7 mouse cellular contexts compared by ENCODE assay signal in genomic region chr4:32248990-32249393, GRCm38 (mm10). TPM values are rescaled to one million over a fixed set of nuclear protein-coding genes. Genes with fewer than 3 reads are reported as not detected.
A peak's percentile ranks its signal among the peaks of the same experiment; 100 is the strongest.
DNase-seq lines count a peak whose midpoint lies in the region.

No protein-coding gene starts in this region.

- no peak overlapping the region for H3K4me3 ChIP-seq in embryonic facial prominence, embryonic 10.5 days

- H3K27me3 ChIP-seq in embryonic facial prominence, embryonic 10.5 days (replicated peaks; ENCODE audit: low read depth, poor library complexity, severe bottlenecking): no peaks in the 10 kb centered on the region

- H3K27ac ChIP-seq in embryonic facial prominence, embryonic 10.5 days (replicated peaks): peak overlapping the region; percentile 4; the same call in 1 of the 2 replicates

- WGBS in embryonic facial prominence, embryonic 10.5 days: 68% methylated on average over 9 of the region's 9 CpGs

- no peaks in the 10 kb centered on the region for H3K9me3 ChIP-seq in embryonic facial prominence, embryonic 10.5 days

- peaks cover 18% of the 10 kb centered on the region for H3K36me3 ChIP-seq in embryonic facial prominence, embryonic 10.5 days (replicated peaks)

- peak; percentile 40 for DNase-seq in spleen, adult 12 weeks (ENCODE audit: low spot score)
- DNase-seq in spleen, postnatal 14 days (ENCODE audit: low spot score in 2 of 2): no peak
- no peak for DNase-seq in embryonic facial prominence, embryonic 10.5 days (ENCODE audit: low spot score)
- peak; percentile 29 for DNase-seq in kidney, postnatal 14 days
- DNase-seq in natural killer cell, adult 2 months (ENCODE audit: low spot score in 2 of 2): peak; percentile 50 to 79
- DNase-seq in urinary bladder, postnatal 4 days (ENCODE audit: low spot score in 2 of 2): no peak
- DNase-seq in cerebellum, postnatal 36 days: no peak

- H3K4me1 ChIP-seq in embryonic facial prominence, embryonic 10.5 days: peaks cover 83% of the 10 kb centered on the region

RNA-seq across cellular contexts. Expression of gene Bach2, which starts 10.4 kb away (rescaled TPM):
- 12.2 and 12.4 TPM in 2 replicates for polyA plus RNA-seq in embryonic facial prominence, embryonic 10.5 days (2016; fragmentation: Nextera tagmentation; extraction: Ambion mirVana)

Comparison
In these comparisons a context has a peak if more than half of its experiments do, and no peak if none do; other contexts are left out.
1. DNase-seq: peak in spleen, adult 12 weeks (single experiment), kidney, postnatal 14 days (single experiment) and natural killer cell, adult 2 months (2 of 2); none in spleen, postnatal 14 days (0 of 2), embryonic facial prominence, embryonic 10.5 days (single experiment), urinary bladder, postnatal 4 days (0 of 2) and cerebellum, postnatal 36 days (0 of 2).